Mouse (Mus musculus): ENCODE data around the gene Polr3b.

- peak; percentile 61; the same call in 1 of the 2 replicates for TF ChIP-seq EP300 (IDR thresholded peaks at IDR 0.05; ENCODE audit: low read depth)
- no peak for TF ChIP-seq CTCF (IDR thresholded peaks at IDR 0.05; ENCODE audit: low read depth)
Observed at GRCm38 (mm10) chr10:84581191-84581590, 40.9 kb upstream of the Polr3b start.

Measured in heart, postnatal 0 days (tissue).